Mouse (Mus musculus): Measurements from ENCODE around the gene Nr1d1.

Nr1d1 gene

DNA sequence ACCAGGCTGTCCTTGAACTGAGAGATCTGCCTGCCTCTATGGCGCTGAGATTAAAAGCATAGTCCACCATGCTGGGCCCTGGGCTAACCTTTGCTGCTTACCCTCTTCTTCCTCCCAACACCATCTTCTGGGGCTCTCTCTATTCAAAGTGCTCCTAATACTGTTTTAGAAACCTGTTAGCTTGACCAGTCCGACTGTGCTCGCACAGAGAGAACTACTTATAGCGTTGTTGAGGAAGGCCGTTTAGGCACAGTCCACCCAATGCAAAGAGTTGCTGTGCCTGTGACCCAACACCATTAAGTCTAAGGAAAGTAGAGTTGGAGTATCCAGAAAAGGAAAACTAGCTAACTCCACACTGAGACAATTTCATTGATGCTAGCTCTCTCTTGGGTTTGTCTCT lies 13.0 kb upstream of the Nr1d1 start:
- 88% methylated on average over 5 of the region's 5 CpGs for WGBS

DNA sequence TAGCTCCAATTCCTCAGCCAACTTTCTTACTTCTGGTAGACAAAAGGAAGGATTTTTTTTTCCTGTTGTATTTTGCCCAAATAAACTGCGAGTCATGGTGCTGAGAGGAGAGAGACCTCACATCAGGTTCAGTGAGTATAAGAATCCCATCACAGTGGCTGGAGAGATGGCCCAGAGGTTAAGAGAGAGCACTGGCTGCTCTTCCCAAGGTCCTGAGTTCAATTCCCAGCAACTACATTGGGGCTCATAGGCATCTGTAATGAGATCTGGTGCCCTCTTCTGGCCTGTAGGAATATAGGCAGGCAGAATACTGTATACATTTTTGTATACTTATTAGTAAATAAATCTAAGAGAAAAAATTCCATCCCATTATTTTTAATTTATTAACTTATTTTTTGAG lies 12.6 kb upstream of the Nr1d1 start:
- 80% methylated on average over 1 of the region's 1 CpGs for WGBS

DNA sequence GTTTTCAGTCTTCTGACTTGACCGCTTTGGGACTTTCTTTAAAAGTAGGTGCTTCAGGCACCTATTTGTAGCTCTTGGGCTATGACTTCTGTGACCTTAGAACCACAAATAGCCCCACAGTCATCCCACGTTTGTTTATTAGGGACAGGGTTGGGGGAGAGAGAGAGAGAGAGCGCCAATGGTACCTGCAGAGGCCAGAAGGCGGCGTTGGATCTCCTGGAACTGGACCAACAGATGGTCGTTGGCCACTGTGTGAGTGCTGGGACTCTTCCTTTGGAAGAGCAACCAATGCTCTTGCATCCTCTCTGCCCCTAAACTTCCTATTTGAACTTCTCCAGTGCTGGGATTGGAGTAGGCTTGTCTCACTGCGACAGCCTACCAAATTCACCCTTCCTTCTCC lies 12.1 kb upstream of the Nr1d1 start:
- 21% methylated on average over 7 of the region's 7 CpGs for WGBS

DNA sequence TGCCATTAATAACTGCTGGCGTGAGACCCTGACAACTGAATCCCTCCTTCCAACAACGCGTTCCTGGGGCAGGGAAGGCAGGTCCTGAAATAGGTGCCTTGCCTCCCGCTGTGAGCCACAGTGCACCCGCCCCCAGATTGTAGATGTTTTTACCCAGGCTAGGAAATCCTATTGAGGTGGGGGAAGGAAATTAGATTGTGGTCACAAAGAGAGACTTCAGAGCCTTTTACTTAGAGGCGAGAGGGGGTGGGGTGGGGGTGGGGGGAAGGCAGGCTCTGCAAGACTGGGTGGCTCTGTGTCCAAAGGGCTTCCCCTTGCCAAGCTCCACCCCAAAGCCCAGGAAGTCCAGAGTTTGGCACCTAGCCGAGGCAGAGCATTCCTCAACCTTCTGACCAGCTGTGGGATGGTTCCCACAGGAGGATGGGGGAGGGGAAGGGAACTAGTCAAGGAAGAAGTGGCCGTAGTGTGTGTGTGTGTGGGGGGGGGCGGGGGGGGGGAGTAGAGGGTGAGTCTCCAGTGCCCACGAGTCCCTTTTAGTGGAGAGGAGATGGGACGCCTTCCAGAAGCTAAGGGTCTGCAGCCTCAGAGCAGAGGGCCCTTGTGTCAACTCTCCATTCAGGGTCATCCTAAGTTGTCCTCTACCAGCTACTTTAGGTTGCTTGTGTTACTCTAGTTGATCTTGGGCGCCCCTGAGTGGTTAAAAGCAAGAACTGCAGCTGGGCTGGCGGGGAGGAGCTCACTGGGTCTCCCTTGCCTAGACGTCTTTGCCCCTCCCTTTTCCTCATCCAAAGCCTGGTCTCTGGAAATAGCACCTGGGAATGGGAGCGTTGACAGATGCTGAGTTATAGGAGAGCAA lies 11.5 kb upstream of the Nr1d1 start:
- under 1% methylated on average over 15 of the region's 15 CpGs for WGBS

DNA sequence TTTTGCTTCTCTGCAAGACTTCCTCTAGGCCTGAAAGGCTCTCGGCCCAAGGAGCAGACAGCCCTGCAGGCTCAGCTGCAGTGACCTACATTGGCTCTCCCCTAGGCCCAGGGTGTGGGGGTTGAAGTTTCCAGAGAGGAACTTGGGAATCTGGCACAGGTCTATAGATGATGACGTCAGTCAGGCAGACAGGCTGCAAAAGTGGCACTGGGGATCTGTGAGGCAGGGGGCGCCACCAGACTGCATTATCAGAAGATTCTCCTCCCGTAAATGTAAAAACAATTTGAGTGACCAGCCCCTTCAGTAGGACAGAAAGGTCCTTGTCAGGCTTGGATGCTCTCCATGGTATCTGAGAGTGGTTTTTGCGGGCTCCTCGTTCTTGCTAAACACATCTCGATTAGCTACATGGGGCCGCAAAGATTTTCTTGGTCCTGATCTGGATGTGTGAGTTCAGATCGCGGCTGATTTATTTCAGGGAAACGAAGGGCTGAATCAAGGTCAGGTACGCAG lies 10.7 kb upstream of the Nr1d1 start:
- WGBS, result under 1% methylated on average over 12 of the region's 12 CpGs

DNA sequence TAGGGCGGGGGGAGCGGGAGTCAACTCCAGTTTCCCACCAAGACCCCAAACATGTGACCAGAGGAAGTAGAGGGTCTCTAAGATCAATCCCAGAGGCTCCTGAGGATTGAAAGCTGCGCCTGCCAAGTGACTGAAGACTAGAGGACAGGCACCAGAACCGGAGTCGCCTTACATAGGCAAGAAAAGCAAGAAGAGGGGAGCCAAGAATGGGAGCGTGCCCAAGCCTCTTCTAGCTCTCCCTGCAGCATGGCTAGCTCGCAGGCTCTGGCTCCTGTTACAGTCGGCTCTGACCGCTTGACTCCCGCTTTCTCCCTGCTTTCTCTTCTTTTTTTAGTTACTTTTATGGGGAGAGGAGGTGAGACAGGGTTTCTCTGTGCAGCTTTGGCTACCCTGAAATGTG lies 10.1 kb upstream of the Nr1d1 start:
- 31% methylated on average over 10 of the region's 10 CpGs for WGBS

DNA sequence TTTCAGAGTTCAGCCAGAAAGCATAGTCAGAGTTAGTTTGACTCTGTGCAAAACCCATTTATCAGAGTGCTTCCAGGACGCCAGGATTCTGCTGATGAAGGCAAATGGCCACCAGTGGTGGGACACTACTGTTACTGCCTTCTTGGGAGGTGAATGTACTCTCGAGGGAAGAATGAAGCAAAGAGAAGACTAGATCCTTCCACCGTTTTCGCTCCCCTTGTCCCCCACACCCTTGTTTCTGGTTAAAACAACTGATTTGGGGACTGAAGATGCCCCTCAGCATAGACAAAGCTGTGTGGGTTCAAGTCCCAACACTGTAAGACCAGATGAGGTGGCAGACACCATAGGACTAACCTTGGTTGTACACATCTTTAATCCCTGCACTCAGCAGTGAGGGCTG lies 9.0 kb upstream of the Nr1d1 start:
- WGBS, result 75% methylated on average over 4 of the region's 4 CpGs

DNA sequence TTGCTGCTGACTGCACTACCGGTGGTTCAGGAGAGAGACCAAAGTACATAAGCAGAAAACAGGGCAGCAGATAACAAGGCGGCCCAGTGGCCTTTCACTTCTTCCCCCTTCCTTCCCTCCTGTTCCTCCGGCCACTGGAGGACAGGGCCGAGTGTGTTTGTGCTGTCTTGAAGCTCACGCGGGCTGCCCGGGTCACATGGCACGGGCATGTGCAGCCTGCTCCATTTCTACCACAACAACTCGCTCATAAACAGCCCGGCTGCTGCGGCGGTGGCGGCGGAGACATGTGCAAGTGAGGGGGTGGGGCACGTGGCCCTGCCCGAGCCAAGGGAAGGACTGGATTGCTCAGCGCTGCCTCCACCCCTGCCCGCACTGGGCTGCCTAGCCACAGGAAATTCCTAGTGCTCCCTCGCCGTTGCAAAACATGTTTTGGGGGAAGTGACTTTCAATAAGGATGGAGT lies 8.1 kb upstream of the Nr1d1 start:
- WGBS, result under 1% methylated on average over 20 of the region's 20 CpGs

DNA sequence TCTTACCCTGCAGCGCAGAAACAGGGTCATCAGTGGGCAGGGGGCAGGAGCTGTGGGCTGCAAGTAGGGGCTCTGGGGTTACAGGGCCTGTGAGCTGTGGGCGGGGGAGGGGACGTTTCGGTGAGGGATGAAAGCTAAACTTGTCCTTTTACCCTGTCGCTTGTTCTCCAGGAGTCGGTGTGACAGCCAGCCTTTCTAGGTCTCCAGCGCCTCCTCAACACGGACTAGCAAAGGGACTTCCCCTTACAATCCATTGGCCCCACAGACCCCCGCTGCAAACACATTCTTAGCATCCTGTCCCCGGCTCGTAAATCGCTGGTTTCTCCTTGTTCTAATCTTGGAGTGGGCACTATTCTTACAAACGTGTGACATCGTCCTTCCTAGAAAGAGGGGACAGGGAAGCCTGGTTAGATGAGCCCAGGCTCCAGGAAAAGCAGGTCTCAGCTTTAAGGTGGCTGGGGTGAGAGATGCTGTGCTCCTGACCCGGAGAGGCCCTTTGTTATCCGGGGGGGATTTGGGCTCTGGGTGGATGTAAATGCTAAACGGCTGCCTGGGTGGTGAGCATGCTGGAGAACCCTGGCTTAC lies 7.6 kb upstream of the Nr1d1 start:
- 6% methylated on average over 17 of the region's 17 CpGs for WGBS

DNA sequence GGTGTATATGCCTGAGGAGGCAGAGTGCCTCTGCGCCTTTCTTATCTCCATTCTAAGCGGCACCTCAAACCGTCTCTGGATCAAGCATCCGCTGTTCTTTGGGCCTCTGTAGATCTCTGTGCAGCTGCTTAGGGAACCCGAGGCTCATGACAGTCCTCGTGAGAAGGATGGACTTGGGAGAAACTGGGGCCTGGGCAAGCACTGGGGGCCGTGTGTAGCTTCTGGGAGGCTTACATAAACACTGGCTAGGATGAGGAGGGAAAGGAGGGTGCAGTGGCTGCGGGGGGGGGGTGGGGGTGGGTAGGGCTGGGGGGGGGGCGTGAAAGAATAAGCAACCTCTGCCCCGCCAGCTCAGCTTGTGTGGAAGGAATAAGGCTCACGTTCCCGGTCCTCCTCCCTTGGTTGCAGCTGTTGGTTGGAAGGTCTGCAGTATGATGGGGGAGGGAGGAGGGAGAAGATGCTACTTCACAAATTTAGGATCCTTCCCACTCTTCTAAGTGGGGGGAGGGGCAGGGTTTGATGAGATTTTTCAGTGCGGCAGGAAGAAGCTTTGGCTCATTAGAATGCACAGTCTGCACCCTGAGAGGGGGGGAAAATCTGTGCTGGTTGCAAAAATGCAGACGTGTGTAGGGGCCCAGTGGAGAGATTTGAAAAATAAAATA lies 6.8 kb upstream of the Nr1d1 start:
- 17% methylated on average over 13 of the region's 14 CpGs for WGBS

DNA sequence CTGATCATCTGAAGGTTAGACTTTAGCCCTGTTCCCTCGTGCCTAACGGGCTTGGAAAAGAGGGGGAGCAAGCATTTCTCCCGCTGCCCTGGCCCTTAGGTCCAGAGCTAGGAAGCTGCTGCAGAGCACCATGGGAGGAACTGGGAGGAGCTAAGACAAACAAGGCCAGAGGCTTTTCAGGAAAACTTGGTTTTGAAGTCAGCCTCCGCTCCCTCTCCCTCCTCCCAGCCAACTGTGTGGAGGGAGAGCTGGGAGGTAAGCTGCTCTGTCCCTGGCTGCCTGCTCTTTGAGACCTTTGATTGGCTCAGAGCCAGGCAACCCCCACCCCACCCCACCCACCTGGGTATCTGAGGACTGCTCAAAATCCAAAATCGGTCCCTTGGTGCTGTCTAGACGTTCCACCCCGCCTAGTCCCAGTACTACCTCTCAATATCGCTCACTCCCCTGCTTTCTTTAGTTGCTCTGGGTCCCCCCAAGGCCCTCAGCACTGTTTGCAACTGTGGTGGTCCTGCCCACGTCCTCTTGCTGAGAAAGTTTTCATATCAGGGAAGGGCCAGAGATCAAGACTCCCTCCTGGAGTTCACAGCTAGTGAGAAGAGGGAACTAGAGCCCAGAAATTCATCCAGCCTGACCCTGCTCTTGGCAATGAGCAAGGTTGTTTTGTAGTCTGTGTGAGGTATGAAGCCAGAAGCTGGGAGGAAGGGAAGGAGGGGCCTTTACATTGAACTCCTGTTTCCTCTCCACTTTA lies 1.9 kb upstream of the Nr1d1 start:
- 34% methylated on average over 9 of the region's 9 CpGs for WGBS

DNA sequence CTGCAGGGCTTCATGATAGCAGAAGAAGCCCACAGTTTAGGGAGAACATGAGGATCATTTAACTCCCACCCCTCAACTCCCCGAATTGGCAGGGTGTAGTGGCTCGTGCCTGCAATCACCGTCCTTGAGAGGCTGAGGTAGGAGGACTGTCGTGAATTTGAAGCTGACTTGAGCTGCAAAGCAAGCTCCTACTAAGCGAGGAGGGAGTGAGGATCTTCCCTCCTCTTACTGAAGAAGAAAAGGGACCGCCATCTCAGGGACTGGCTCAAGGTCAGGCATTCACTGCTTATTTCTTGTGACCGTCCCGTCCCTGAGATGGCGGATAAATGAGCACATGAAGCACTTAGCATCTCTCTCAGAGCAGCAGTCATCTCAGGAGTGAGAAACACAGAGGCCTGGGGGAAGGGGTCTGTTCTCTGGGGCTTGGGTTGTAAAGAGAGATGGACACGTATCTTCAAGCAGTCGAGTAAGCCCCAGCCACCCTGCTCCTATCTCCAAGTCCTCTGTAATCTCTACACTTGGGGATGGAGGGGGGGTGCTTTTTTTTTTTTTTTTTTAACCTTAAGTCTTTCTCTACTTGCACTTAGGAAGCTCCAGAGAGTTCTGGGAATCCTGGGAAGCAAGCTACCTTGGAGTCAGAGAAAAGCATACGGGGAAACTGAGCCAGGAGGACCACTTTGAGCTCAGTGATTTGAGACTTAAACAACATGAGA lies 1.1 kb upstream of the Nr1d1 start:
- WGBS, result 41% methylated on average over 12 of the region's 12 CpGs

DNA sequence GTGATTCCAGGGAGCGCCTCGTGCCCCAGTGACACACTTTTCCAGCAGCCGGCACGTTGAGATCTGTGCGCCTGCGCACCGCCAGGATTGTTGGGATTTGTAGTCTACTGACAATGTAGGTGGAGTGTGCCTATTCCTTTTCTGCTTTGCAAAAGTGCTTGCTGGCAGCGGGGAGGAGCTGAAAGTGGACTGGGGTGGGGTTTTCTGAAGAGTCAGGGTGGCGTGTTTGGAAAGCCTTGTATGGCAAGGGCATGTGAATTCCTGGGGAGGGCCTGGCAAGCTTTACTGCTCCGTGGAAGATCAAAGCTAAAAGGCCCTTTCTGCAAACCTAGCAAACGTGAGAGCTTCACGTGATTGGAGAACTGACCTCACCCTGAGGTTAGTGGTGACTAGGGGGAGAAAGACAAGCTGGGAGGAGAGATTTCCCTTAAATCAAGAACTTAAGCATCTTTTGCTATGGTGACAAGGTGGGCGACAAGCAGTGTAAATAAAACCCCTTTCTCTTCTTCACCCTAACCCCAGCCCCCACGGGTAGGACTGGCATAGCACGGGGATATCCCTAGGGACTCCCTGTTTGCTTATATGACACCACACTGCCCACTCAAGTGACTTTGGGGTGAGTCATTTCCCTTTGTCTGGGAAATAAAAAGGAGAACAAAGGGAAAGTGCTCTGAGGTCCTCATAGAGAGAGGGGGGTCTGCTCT lies 367 bp upstream of the Nr1d1 start:
- 3% methylated on average over 15 of the region's 15 CpGs for WGBS

DNA sequence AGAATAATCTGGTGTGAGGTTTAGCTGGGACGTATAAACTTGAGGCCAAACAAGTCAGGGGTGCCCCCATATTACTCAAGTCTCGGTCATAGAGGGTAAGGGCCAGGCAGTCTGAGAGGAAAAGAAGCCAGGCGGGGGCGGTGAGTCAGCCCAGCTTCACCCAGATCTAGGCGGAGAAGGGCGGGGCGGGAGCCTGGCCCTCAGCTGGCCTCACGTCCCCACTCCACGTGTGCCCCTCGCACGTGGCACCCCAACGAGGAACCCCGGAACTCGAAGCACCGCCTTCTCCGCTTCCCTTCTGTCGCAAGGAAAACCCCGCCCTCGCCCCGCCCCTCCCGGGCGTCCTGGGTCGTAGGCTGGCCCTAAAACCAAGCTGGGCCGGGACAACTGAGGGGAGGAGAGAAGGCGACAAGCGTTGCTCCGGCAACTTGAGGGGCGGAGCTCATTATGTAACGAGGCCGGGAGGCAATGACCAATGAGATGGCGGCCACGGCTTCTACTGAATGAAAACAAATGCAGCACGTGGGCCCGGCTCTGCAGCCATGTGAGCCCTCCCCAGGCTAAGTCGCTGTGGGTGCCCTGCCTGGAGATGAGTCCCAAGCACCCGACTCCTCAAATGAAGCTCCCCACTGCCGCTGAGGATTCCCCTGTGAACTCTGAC lies 1.4 kb downstream of the Nr1d1 start:
- WGBS, result under 1% methylated on average over 37 of the region's 37 CpGs

DNA sequence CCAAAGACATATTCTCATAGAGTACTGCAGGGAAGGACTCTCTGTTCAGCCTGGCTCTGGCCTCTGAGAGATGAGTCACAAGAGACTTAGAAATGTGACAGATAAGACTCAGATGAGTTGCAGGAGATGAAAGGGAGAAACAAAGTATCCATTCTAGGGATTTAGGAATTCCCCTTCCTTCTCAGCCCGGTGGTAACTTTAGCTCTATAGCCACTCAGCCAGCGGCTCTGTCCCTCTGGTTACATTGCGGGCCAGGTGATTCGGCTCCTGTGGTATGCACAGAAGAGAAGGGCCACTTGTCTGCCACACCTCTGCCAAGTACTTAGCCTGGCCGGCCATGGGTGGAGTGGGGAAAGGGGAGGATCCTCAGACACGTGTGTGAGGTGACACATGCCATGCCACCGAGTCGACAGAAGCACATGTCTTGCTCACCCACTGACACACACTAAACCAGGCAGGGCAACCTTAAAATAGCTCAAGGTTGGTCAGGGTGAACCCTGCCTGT lies 2.4 kb downstream of the Nr1d1 start:
- WGBS, result 9% methylated on average over 8 of the region's 8 CpGs

DNA sequence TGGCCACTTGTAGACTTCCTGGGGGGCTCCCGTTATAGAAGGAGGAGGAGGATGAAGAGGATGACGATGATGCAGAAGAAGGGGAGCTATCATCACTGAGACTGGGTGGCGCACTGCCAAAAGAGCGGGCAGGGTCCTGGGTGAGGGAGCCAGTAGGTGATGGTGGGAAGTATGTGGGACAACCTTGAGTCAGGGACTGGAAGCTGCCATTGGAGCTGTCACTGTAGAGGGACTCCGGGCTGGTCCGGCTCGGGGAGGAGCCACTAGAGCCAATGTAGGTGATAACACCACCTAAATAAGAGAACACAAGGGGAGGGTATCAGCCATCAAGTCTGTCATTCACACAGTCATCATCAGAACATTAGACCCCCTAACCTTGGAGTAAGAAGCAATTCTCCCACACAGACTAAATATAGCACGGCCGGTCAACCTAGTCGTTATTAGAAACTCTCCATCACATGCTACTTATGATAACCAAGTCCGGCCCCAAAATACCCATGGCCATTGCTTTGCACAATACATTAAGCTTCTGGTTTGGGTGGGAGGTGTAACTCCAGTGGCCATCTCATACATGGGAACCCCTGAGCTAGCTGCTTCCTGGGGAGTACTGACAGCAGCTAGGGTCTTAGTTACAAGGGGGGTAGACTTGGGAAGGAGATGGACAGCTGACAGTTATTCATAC lies 3.1 kb downstream of the Nr1d1 start:
- WGBS, result 36% methylated on average over 11 of the region's 11 CpGs

DNA sequence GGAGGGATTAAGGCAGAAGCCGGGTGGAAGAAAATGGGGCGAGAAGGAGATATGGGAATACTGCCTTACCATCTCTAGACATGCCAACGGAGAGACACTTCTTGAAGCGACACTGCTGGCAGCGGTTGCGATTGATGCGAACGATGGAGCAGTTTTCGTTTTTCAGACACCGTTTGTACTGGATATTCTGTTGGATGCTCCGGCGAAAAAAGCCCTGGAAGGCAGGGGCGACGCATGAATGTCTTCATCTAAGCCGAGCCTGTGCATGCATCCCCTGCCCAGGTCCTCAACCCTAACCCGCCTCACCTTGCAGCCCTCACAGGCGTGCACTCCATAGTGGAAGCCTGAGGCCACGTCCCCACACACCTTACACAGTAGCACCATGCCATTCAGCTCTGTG lies 4.0 kb downstream of the Nr1d1 start:
- WGBS, result 35% methylated on average over 18 of the region's 18 CpGs

DNA sequence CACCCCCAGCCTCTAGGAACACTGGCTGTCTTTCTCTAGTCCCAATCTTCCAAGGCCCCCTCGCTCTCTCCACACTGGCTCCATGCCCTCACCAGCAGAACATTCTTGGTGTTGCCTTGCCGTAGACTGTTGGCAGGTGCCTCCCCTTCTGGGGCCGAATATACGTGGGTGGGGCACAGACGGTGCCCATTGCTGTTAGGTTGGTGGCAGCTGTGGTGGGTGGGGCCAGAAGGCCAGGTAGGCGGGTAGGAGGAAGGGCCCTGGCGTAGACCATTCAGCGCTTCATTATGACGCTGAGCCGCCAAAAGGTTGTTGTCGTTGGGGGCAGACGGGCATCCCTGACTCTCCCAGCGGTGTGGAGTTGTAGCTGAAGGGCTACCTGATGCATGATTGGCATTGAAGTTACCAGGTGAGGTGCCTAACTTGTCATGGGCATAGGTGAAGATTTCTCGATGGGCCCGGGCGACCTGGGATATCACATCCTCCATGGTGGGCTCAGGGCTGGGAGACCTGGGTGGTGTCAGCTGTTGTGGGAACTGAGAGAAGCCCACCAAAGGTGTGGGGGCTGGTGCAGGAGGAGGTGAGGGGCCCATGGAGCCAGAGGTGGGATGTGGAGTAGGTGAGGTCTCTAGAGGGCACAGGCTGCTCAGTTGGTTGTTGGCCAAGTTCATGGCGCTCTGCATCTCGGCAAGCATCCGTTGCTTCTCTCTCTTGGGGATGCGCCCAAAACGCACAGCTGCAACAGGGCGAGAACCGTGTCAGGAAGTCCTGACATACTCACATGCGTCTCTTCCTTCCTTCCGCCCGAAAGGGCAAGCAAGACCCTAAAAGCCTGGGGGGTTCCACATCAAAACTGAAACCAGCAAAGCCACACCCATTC lies 4.8 kb downstream of the Nr1d1 start:
- WGBS, result 44% methylated on average over 26 of the region's 26 CpGs
